Mouse (Mus musculus) yolk sac, embryonic 10.5 days (tissue): ENCODE results near the gene Acer3.

Experiments
- DNase-seq: peaks from one replicate; pipeline ENCODE4 v3.0.0-alpha.2; 2017; ENCODE audit warnings: low spot score

The Acer3 gene

DNA sequence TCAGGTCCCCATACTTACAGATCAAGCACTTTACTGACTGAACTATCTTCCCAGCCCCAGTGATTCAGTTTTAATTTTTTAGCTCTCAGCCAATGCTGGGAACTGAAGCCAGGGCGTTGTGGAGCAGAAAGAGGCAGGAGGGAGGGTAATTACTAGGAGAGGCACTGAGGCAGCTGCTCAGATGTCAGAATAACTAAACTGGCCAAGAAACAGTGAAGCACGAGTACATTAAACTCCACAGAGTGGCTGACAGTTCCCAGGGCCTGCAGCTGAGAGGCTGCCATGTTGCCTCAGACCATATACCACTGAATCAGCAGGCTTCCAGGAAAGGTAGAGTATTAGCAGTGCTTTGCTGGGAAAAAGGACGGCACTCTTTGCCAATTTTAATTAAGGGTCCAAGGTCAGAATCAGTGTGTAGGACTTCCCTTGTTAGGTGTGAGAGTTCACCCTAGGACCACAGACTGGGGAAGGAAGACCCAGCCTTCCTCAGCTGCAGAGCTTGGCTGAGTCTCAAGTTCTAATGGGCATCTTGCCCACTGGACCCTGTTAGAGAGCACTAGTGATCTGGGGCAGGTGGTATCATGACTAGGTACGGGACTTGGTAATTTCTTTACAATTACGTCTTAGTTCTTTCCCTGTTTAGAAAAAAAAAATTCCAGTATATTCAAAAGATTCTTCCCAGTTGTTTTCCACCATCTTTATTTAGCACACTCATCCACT is 11.8 kb upstream of the Acer3 start:
- DNase-seq, result no peak

DNA sequence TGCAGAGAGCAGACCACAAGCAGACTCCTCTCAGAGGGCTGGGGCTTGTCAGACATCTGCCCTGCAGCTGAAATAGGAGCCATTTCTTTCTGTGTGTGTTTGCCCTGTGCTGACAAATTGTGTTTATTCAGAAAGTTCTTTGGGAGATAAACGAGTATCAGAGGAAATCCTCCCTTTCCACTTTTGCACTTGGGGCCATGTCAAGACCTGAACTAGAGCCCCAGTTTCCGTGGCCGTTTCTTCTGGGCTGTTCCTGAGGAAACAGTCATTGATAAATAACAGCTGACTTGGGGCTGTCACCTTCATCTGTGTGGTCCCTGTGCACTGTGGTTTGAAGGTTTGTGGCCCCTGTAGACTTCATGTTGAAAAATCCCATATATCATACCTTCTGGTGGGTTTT is 10.9 kb upstream of the Acer3 start:
- DNase-seq, result no peak

DNA sequence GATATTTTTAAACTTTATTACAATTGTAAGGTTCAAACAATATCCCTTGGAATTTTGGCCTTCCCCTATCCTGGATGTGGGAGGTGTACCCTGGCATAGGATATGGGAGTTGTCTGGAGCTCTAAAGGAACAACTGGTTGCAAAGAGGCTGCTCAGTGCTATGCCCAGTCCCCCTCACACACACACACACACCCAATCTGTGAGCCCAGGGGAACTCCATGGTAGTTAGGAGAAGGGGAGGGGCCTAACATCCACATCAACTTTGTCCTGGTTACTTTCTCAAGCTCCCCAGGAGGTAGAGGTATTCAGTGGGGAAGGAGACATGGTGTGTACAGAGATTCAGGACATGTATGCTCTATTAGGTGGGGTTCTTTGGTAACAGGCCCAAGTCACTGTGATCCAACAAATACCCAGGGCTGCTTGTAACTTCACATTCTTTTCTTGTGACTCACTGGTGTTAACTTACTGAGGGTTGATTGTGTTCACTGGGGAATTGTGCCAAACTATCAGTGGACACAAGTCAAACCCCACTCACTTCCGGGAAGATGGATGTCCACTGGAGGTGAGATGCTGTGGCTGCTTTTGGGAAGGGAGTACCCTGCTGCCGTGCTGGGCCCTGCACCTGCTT is 9.5 kb upstream of the Acer3 start:
- DNase-seq, result no peak

DNA sequence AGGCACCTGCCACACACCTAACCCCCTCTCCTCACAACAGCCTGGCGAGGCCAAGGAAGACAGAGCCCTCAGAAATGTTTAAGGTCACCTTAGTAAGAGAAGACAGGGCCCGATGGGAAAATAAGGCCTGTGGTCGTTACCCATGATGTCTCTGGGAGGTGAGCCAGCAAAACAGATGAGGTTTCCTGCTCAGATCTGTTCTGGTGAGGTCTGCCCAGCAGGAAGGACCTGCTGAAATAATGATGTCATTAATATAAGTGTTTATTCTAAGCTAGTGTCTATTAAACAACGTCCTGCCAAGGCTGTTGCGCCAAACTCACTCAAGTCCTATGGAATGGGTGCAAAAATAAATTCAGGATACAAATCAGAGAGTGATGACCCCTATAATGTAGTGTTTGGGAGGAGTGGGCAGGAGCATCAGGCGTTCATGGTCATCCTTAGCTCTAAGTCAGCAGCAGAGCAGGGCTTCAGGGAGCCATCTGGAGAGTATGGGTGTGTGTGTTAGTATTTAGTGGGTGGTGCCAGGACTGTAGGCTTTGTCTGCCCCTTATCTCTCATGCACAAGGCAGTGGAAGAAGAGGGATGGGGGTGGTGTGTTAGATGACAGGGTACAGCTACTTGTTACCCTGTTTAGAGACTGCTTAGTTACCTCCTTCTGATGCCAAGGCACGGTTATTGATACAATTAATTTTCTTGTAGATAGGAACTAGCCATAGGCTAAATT is 8.8 kb upstream of the Acer3 start:
- DNase-seq, result peak; percentile 21

DNA sequence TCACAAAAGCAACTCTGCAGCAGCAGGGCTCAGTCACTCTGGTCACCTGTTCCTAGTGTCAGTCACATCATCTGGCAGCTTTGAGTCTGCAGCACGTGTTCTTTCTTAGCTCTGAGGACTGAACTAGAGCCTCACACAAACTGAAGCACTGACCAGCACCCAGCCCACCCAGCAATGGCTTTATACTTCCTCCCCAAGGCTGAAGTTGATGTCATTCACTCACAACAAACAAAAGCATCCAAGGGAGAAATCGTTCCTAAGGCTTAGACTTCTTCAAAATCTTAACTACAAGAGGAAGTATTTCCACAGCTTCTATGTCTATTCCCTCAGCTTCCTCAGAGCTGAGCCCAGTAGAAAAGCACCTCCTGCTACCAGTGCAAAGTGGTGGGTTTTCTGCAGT is 7.3 kb upstream of the Acer3 start:
- no peak for DNase-seq

DNA sequence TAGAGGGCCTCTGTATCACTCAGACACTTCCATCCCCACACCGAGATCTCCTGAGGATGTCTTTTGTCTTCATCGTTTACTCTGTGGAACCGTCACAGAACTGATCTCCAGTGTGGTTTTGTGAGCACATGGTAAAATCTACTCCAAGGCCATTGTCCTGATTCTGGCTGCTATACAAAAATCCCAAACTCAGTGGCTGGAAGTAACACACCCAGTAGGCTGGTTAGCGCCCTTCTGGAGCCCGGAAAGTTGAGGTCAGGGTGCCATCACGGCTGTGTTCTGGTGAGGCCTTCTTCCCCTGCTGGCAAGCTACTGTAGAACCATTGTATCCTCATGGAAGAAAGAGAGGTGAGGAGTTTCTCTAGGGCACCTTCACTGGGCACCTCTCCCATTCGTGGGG is 5.0 kb upstream of the Acer3 start:
- no peak for DNase-seq

DNA sequence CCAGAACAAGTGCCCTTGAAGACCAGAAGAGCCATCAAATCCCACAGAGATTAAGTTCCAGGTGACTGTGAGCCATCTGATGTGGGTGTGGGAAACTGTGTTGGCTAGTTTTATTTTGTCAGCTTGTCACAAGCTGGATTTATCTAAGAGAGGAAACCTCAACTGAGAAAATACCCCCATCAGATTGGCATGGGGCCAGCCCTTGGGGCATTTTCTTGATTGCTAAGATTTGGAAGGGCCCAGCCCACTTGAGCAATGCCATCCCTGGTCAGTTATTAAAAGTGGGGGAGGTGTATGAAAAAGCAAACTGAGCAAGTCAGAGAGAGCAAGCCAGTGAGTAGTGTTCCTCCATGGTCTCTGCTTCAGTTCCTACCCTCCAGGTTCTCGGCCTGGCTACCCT is 3.2 kb upstream of the Acer3 start:
- no peak for DNase-seq

DNA sequence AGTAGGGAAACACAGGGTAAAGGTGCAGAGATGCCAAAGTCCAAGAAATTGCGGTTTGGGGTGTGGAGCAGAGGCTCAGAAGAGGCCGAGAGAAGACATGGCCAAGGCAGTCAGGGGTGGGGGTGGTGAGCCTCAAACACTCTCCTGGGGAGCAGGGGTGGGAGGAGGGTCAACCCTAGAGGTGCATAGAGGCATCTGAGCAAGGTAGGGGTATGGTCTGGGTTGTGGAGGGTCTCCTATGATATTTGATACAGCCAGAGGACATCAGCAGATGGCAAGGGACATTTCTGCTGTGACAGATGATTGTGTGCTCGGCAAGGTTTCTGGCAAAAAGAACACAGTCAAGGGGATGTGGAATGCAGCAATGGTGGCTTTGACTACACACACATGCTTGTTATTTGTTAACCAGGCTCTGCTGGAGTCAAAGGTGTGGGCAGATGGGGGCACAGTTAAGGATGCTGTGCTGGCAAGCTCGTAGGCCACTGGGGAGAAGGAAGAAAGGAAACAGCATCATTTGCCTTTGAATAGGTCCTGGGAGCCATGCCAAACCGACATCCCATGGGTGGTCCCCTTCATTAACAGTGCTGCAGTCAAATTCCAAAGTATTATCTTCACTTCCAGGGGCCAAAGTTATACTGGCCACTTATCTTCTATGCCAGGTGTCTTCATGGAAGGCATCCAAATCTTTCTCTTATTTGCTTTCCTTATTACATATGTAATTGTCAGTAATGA is 2.4 kb upstream of the Acer3 start:
- DNase-seq, result no peak

DNA sequence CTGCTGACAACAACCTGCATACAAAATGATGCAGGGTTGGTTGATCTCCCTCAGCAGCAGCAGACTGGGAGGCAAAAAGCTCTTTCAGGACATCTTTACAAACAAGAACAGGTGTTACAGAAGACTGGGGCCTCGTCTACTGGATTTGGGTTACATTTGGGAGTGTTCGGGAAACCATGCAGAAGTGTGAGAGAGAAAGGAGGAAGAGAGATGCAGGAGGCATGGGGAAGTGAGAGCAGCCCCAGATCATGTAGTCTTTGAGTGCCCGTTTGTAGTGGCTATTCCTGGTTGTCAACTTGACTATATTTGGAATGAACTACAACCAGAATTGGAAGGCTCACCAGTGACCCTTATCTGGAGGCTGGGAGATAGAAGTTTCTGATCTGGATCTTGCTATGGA is 1.4 kb upstream of the Acer3 start:
- DNase-seq, result no peak

DNA sequence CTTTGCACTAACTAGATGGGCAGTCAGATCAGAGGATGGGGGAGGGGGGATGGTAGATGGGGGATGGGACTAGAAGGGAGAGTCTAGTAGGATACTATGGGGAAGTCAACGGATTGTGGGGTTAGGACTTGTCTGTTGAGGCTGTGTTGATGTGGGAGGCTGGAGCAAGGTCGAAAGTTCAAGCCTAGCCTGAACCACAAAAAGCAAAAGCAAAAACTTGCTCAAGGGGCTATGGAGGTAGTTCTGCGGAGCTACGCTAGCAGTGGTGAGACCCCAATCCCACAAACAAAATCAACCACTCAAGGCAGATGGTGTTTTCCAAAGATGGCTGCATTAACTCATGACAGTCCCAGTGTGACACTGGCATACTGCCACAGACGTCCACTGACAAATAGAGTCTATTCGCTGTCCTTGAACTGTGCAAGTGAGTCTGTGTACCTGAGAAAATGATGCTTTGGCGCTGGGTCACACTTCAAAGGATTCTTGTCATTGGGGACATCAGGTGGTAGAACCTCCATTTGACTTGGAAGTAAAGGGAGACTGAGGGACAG is 927 bp downstream of the Acer3 start:
- no peak for DNase-seq

DNA sequence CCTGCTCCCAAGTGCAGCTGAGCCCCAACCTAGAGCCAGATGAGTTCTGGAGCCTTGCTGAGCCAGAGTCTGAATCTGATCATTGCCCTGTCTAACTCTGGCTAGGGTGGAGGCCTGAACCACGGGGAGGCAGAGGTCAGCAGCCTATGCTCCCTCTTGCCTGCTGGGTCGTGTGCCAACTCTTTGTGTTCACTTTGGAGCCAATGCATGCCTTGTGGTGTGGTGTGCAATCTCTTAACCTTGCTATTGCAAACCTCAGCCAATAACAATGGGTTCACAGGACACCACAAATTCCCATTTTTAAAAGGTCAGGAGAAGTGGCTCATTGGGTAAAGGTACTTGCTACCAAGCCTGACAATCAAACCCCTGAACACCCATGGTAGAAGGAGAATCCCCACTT is 4.4 kb downstream of the Acer3 start:
- no peak for DNase-seq

DNA sequence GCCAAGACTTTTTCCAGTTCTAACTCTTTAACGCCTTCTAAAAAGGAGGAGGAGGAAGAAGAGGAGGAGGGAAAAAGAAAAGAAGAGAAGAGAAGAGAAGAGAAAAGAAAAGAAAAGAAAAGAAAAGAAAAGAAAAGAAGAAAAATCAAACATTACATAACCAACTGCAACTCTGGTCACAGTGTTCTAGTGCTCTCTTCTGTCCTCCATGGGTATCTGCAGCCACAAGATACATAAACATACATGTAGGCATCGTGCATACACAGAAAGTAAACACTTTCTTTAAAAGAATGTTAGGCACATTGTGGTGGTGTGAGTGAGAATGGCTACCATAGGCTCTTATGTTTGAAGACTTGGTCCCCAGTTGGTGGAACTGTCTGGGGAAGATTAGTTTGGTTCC is 5.9 kb downstream of the Acer3 start:
- no peak for DNase-seq

DNA sequence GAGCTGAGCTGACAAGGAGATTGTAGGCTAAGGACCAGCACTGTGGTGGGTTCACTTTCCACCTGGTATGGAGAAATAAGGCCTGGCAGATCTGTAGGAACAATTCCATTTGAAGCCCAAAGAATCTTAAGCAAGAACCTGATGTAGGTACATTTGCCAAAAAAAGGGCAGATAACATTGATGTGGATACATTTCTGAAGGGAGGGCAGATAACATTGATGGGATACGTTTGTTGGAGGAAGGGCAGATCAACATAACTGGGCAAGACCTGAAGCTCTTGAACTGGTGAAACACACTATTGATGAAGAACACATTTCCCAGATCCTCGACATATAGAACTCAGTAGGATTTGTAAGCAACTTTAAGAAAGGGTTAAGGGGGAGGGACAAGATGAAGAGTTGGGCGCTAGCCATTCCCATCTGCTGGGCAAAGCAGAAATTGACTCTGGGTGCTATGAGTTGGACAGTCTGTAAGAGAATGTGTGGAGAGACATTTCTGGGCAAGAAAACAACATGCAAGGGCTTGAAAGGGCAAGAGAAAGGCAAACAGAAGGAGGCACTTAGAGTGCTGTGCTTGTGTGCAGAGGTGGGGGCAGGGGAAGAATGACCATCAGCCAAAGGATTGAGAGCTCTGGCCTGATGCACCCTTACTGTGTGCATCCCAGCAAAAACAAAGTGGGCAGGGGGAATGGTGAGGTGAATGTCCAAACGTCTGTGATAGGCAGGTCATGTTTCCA is 8.7 kb downstream of the Acer3 start:
- DNase-seq, result no peak

DNA sequence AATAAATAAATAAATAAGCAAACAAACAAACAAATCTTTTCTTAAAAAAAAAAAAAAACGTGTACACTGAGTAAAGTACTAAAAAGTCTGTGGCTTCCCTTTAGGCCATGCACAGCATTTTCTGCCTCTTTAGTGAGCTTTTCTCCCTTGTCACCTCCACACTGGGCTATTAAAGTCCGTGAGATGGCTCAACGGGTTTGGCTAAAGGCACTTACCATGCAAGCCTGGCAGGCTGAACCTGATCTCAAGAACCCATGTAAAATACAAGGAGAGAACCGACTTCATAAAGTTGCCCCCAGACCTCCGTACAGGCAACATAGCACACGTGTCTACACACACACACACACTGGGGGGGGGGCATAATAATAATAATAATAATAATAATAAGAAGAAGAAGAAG is 10.7 kb downstream of the Acer3 start:
- DNase-seq, result no peak

DNA sequence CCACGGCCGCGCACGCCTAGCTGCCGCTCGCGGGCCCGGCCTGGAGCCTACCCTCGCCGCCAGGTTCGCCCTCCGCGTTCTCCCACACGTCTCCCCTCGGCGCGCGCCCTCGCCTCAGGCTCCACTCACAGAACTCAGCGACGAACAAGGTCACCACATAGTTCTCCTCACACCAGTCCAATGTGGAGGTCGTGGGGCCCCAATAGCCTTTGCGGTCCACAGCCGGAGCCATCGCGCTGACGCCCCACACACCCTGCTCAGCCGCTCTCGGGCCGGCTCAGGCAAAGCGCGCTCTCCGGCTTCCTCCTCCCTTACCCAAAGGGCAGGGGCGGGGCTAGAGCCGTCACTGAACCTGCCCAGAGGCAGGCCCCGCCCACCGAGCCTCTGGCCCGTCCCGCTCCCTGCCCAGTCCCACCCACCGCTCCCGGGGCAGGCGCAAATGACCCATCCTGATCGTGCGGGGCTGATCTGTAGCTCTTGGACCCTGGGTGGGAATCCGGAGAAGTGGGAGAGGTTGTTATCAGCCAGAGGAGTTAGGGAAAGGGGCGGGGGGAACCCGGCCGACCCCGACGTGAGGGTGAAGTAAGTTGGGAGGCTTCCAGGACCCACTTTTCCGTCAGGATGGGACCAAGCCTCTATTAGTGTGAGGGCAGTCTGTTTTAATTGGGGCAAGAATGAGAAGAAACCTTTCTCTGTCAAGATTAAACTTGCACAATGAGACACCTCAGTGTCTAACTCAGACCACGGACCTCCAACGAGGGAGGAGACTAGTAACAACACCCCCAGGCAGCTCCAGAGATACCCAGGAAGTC is 11.6 kb downstream of the Acer3 start:
- DNase-seq, result peak; percentile 92

DNA sequence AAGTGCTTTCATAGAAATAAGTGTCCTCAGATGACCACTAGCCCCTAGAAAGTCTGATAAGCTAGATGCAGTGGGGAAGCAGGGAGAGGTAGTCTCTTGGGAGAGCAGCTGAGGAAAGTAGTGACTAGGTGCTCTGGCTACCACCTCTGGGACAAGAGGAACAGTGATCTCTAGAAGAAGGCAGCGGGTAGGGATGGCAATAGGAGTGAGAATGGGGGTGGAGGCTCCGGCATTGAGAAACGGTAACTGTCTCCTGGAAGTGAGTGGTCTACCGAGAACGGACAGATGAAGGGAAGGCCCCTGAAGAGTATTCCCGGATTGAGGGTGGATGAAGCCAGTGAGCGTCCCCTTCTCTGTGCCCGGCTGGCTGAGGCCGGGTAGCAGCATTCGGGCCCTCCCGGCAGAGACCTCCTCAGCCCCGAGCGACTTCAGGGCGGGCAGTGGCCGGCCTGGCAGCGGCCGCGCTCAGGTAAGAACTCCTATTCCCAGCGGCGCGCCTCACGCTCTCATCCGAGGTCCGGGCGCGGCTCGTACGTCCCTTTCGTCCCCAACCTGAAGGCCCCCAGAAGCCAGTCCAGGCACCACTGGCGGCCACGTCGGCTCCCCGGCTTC is 12.3 kb downstream of the Acer3 start:
- peak; percentile 7 for DNase-seq

DNA sequence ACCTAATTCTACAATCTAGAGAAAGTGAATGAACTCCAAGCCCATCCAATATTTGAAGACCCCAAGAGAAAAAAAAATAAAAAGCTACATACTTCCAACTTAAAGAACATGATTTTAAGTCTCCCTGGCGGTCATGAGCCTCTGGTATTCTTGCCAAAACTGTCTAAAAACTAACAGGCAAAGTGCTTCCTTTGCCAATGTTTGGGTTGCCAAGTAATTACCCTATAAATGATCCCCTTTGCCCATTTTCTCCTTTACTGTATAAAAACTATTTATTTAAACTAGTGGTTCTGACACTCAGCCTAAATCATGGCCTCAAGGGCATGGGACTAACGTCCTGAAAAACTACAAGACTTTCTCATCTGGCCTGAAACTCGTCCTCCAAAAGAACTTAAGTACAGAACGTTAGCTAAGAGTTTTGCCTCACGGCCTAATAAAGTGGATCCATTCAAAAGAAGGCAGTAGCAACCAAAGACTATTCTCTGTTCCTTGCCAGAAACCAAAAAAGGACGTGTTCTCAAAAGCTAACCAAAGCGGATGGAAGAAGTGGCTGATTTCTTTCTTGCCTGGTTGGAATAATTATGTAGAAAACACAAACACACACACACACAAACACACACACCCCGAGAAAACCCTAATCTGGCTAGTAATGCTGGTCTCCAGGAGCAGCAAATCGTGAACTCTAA is 12.9 kb downstream of the Acer3 start:
- DNase-seq, result no peak

DNA sequence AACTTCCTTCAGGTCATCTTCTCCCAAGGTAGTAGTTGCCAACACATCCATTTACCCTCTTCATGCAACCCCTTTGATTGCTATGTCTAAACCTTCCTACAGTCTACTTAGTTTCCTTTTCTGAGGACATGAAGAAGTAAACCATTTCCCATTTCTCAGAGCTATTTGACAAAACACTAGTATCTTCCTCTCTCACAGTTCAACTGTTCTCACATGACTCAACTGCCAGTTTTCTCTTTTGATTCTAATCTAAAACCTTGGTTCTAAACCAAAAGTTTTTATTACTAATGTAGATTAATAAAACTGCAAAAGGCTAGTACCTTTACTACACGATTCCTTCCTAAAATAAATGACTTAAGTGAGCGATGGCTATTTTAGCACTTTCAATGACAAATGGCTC is 13.6 kb downstream of the Acer3 start:
- no peak for DNase-seq

DNA sequence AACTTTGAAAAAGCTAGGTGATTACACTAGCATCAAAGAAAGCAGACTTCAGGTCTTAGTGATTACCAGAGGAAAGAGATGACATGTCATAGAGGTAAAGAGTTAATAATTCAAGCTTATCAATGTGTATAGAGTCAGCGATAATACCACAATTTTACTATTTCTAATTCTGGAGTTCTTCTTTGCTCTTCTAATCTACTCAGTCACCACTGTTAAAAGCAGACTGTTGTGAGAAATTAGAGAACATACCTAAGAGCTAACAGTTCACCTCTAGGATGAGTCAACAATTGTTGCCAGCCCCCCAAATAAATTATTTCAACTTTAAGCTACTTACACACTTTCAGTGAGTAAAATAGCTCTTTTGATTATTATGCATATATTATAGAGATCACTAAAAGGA is 28.1 kb downstream of the Acer3 start:
- no peak for DNase-seq

DNA sequence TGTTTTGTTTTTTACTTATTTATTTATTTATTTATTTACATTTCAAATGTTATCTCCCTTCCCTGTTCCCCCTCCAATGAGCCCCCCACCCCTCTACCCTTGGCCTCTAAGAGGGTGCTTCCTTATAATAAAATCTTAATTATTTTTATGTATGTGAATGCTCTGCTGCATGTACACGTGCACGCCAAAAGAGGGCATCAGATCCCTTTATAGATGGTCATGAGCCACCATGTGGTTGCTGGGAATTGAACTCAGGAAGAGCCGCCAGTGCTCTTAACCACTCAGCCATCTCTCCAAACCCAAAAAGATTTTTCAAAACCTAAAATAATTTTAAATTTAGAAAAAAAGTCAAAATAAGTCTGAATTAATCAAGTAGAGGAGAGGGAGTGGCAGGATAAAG is 31.4 kb downstream of the Acer3 start:
- DNase-seq, result no peak
